Mouse (Mus musculus): ENCODE data around the gene Golt1a.

The Golt1a gene

GRCm38 (mm10) chr1:133309652-133310267 is at the start of gene Golt1a:
Golt1a (plus strand) TSS chr1:133309800.
- no peak for DNase-seq (ENCODE audit: low spot score)

GRCm38 (mm10) chr1:133262628-133263027 is 47.0 kb upstream of the Golt1a start:
- no peak for DNase-seq (ENCODE audit: low spot score)

GRCm38 (mm10) chr1:133263134-133263533 is 46.5 kb upstream of the Golt1a start:
- no peak for DNase-seq (ENCODE audit: low spot score)

- peak; percentile 48 for DNase-seq (ENCODE audit: low spot score)
These were observed 45.2 kb upstream of the Golt1a start for GRCm38 (mm10) chr1:133264367-133264766.

- DNase-seq (ENCODE audit: low spot score) = no peak
These were observed 44.4 kb upstream of the Golt1a start for GRCm38 (mm10) chr1:133265114-133265766.

GRCm38 (mm10) chr1:133267094-133267493 is 42.5 kb upstream of the Golt1a start:
- no peak for DNase-seq (ENCODE audit: low spot score)

GRCm38 (mm10) chr1:133267813-133268492 is 41.6 kb upstream of the Golt1a start:
- no peak for DNase-seq (ENCODE audit: low spot score)

- no peak for DNase-seq (ENCODE audit: low spot score)
These were observed 41.1 kb upstream of the Golt1a start for GRCm38 (mm10) chr1:133268503-133268902.

GRCm38 (mm10) chr1:133270336-133270735 is 39.3 kb upstream of the Golt1a start:
- no peak for DNase-seq (ENCODE audit: low spot score)

GRCm38 (mm10) chr1:133274163-133274562 is 35.4 kb upstream of the Golt1a start:
- no peak for DNase-seq (ENCODE audit: low spot score)

- no peak for DNase-seq (ENCODE audit: low spot score)
These were observed 32.6 kb upstream of the Golt1a start for GRCm38 (mm10) chr1:133276983-133277382.

- DNase-seq (ENCODE audit: low spot score) = no peak
These were observed 31.1 kb upstream of the Golt1a start for GRCm38 (mm10) chr1:133278539-133278938.

- DNase-seq (ENCODE audit: low spot score) = no peak
These were observed 30.5 kb upstream of the Golt1a start for GRCm38 (mm10) chr1:133278946-133279631.

GRCm38 (mm10) chr1:133279632-133280093 is 29.9 kb upstream of the Golt1a start:
- DNase-seq (ENCODE audit: low spot score) = no peak

- no peak for DNase-seq (ENCODE audit: low spot score)
These were observed 29.1 kb upstream of the Golt1a start for GRCm38 (mm10) chr1:133280537-133280936.

GRCm38 (mm10) chr1:133285907-133286306 is 23.7 kb upstream of the Golt1a start:
- no peak for DNase-seq (ENCODE audit: low spot score)

- DNase-seq (ENCODE audit: low spot score) = no peak
These were observed 22.5 kb upstream of the Golt1a start for GRCm38 (mm10) chr1:133287051-133287450.

- DNase-seq (ENCODE audit: low spot score) = no peak
These were observed 21.7 kb upstream of the Golt1a start for GRCm38 (mm10) chr1:133287880-133288279.

- no peak for DNase-seq (ENCODE audit: low spot score)
These were observed 17.7 kb upstream of the Golt1a start for GRCm38 (mm10) chr1:133291888-133292287.

- no peak for DNase-seq (ENCODE audit: low spot score)
These were observed 17.0 kb upstream of the Golt1a start for GRCm38 (mm10) chr1:133292608-133293007.

- peak; percentile 37 for DNase-seq (ENCODE audit: low spot score)
These were observed 13.2 kb upstream of the Golt1a start for GRCm38 (mm10) chr1:133296376-133296775.

- DNase-seq (ENCODE audit: low spot score) = no peak
These were observed 10.8 kb upstream of the Golt1a start for GRCm38 (mm10) chr1:133298816-133299215.

- DNase-seq (ENCODE audit: low spot score) = peak; percentile 62
These were observed 7.1 kb upstream of the Golt1a start for GRCm38 (mm10) chr1:133302540-133302939.
